Mouse (Mus musculus): ENCODE results near the gene Gm5108.

Gm5108 gene

DNA sequence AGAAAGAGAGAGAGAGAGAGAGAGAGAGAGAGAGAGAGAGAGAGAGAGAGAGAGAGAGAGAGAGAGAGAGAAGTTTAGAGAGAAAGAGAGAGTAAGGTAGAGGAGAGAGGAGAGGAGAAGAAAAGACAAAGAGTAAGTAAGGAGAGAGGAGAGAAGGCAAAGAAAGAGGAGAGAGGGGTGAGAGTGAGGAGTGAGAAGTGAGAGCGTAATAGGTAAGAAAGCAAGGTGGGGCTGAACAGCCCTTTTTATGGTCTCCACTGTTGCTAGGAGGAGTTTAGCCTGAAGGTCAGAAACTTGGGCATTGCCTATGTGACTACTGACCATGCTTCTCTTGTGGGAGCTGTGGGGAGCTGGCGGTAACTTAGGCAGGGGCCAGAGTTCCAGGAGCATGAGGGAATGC is at the start of gene Gm5108:
TSS of gene Gm5108 (plus strand) at position 301 of the 400 bp plus-strand sequence.
- DNase-seq (ENCODE audit: low spot score): no peak

DNA sequence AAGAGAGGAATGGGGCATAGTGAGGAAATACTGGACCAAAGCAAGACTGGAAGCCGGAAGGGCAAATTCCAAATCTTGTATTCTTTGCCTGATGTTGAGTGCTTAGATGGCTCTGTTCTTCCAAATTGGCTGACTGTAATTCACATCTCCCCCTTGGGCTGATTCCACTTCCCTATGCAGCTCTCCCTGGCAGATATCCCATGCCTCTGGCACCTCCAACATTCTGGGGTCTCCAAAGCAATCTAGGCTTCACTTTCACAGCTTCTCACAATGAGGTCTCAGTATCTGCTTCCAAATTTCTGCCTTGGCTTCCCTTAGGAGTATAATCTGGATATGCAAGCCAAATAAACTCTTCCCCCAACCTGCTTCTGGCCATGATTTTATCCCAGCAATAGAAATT is 42.5 kb upstream of the Gm5108 start:
- DNase-seq (ENCODE audit: low spot score): no peak

GRCm38 (mm10) chr5:67904555-67904954 is 36.9 kb upstream of the Gm5108 start:
- DNase-seq (ENCODE audit: low spot score): no peak

DNA sequence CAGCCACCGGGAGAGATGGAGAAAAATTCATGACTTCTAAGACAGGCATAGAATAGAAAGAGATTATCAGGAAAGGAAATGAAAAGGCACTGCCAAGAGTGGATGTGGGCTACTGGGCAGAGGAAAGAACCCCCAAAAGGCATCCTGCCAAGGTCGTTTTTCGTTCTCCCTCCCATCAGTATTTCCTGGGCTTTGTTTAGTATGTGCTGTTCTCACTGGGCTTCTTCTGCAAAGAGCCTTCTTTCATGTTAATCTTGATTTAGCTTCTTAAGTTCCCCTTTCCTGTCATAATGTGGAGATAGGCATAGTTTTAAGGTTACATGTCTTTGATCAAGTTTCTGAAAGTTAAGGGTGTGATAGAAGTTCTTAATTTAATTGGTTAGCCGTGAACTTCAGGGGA is 10.9 kb upstream of the Gm5108 start:
- no peak for DNase-seq (ENCODE audit: low spot score)

GRCm38 (mm10) chr5:67931623-67932022 is 9.8 kb upstream of the Gm5108 start:
- DNase-seq (ENCODE audit: low spot score): no peak

DNA sequence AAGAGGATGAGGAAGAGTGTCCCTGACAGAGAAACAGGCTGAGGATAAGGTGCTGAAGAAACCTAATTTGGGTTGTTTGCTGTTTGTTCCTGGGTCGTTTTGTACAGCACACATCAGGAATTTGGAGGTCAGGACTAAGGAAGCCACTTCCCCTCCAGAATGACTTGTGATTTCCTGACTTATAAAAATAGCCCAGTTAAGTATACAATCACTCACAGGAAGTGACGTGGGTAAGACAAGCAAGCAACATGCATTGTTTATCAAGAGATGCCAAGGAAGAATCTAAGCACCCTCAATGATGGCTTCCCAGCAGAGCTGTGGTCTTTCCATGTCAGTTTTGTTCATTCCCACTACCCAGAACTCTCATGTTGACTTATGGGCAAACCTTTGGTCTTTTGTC is 1.7 kb downstream of the Gm5108 start:
- no peak for DNase-seq (ENCODE audit: low spot score)

DNA sequence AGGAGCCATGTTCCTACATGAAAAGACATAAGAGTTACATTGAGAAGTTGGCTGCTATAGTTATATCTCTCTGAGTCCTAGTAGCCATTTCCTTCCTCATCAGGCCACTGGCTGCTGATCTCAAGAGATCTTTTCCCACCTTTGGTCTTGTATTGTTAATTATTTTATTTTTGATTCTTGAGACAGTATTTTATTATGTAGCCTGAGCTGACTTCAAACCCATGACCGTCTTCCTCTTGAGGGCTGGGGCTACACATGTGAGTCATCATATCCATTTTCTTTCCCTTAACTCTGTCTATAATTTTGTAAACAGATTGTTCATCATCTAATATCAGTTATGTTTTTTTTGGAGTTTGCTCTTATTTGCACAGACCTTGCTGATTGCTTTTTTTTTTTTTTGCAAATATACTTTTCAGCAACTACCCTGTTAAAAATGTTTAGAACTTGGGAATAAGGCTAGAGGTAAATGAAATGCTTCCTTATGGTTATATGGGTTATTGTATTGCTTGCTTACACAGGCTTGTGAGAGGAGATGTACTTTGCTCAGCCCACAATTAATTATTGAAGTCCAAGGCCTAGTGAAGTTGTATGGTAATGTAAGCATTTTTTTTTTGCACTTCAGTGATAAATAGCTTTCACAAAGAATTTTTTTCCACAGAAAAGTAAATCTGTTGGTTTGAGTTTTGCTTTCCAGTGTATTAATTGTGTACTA is 2.8 kb downstream of the Gm5108 start:
- DNase-seq (ENCODE audit: low spot score): no peak

DNA sequence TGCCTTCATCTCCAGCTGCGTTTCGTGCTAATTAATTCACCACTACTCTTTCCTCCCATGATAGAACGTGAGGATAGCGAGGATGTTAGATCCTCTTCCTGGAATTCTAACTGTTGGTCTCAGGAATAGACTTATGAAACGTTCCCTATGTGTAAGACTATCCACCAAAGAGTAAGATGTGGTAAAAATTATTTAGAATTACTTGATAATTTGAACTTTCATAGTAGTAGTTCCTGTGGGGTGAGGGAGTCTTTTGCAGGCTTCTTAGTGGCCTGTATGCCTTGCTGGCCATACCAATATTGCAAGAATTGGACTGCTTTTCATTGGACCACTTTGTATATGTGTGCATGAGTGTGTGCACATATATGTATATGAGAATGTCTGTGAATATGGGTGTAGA is 4.9 kb downstream of the Gm5108 start, which contains the start of gene Gm21905:
TSS of gene Gm21905 (minus strand) at position 101 of the 400 bp plus-strand sequence.
- no peak for DNase-seq (ENCODE audit: low spot score)

DNA sequence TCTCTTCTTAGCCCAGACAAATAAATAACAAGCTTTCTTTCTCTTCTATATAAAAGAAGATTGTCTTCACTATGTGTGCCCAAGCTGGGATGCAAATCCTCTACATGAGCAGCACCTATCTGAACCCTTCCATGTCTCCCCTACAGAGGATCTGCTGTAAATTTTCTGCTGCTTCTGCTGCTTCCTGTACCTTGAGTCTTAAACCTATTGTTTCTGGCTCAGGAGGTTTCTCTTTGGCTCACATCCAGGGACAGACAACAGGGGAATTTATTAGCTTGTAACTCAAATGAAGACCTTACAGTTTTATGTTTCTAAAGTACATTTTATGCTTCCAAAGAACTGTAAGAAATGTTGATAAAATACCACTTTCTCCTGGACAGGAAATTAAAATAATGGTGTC is 5.5 kb downstream of the Gm5108 start:
- DNase-seq (ENCODE audit: low spot score): no peak

DNA sequence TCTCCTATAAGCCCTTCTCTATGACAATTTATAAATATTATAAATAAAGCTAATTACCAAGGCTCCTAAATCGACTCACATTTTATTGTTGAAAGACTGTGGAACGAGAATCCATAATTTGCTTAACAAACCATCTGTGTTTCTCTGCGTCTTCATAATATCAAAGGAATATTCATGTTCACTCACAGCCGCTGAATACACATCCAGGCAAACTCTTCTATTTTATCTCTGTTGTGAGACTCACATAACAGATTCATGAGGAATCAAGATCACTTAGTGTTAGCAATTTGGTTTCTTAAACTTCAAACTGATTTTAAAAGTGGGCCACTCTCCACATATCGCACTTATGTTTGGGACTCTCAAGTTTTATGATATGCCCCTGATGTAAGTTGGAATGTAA is 6.6 kb downstream of the Gm5108 start:
- no peak for DNase-seq (ENCODE audit: low spot score)

DNA sequence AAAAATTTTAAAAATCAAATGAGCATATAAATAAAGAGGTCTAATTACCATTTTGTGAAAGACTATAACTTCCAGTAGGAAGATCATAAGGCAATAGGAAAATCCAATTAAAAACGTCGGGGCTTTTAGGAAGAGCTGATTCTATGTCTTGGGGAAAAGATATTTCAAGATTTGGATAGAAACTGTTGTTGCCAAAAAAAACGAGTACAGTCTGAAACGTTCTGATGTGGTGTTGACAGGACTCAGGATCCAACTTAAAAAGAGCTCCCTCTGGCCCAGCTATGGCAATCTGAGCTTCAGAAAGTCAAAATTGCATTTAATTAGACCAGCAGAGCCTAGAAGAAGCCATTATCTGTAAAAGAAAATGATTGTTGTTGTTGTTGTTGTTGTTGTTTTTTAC is 12.6 kb downstream of the Gm5108 start:
- no peak for DNase-seq (ENCODE audit: low spot score)

- DNase-seq (ENCODE audit: low spot score): no peak
Observed at GRCm38 (mm10) chr5:67955486-67955885, 14.0 kb downstream of the Gm5108 start.

- no peak for DNase-seq (ENCODE audit: low spot score)
Observed at GRCm38 (mm10) chr5:67961708-67962629, 20.5 kb downstream of the Gm5108 start.

GRCm38 (mm10) chr5:67969536-67969935 is 28.1 kb downstream of the Gm5108 start:
- no peak for DNase-seq (ENCODE audit: low spot score)

DNA sequence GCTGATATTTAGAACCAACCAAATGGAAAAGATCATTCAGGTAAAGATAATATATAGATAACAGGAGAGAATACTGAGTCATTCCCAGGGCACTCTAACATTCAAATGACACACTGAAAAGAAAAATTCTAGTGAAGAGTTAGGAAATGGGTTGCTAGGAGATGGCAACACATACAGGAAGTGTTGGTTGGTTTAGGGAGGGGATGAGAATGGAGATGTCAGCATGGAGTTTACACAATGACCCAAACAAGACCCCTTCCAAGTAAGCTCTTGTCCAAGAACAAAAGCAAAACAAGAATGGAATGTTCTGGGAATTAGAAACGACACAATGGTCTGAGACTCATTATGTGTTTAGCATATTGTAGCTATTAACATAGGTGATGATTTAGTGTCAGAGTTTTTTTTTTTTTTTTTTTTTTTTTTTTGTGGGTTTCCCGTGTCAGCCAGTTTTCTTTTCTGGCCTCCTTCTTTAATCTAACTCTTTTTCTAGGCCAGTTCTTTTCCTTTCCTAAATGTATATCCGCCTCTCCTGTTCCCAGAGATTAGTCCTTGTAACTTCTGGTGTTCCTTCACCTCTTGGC is 40.6 kb downstream of the Gm5108 start:
- DNase-seq (ENCODE audit: low spot score): no peak

DNA sequence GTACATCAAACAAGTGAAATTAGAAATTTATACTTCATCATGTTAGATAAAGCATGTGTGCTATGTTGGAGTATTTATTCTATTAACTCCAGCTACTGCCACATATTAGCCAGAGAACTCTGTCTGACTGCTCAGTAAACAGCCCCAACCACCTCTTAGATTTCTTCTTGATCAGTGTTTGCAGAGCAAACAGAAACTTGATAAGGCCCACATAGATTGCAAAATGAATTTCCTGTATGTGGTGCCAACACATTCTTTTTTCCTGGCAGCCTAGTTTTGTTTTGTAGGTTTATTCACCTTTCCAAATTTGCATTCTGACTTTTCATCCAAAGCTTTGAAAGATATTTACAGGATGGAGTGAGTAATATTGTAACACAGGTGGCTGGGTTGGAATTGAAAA is 49.0 kb downstream of the Gm5108 start:
- DNase-seq (ENCODE audit: low spot score): no peak

DNA sequence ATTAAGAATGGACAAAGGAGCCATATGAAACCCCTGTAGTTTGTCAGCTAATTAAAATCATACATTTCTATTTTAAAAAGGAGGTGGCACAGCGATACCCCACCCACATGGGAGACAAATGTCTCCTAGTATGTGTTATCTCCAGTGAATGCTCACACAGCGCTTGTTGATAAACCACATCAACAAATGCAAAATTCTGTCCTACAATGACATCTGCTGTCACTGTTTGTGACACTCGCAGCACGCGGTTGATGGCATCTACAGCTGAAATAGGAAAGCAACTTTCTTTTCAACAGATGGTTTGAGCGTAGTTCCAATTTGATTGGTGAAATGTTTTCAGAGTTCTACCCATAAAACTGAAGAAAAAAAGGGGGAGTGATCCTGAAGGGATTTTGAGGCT is 61.1 kb downstream of the Gm5108 start:
- DNase-seq (ENCODE audit: low spot score): peak; percentile 24

GRCm38 (mm10) chr5:68003904-68004303 is 62.4 kb downstream of the Gm5108 start:
- DNase-seq (ENCODE audit: low spot score): no peak

DNA sequence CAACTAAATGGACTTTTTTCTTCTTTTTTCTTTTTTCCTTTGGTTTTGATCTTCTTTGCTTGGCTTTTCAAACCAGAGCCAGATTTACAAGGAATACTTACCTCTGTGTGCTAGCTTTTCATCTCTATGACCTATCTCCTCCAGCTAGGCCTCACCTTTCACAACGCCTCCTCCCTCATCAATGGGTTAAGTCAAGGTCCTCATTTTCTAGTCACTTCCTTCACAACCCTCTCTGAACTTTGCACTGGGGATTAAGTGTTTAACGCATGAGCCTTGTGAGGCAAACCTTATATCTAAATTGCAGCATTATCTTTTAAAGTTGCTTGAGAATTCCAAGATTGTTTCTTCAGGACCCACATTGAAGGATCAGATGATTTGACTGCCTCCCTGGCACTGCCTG is 63.0 kb downstream of the Gm5108 start:
- DNase-seq (ENCODE audit: low spot score): no peak

DNA sequence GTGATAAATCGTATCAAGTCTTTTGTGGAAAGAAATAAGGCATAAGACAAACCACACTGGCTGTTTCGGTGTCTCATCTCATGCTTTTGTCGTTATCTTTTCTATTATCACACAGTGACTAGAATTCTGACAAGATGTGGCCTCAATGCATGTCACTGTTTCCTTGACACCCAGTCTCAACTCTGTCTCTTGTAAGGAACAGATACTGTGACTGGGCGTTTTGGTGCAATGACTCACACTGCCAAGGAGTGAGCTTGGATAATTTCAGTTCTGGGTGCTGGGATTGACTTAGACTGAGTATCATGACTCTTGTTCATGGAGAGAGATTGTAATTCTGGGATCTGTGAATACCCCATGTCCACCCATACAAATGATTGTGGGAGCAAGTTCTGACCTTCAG is 65.6 kb downstream of the Gm5108 start:
- no peak for DNase-seq (ENCODE audit: low spot score)

DNA sequence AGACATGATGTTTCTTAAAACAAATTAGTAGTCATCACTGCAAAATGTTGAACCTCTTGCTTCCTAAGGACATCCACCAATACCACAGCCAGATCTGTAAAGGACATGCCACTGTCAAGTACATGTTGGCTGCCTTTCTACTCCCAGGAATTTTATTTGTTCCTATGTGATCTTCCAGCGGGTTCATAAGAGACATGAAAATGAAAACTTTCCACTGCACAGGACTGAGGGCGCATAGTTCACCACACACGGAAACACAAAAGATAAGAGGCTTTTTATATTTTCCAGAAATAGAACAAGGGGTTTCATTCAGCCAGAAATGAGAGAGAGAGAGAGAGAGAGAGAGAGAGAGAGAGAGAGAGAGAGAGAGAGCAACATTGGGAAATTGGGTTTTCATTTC is 70.1 kb downstream of the Gm5108 start:
- DNase-seq (ENCODE audit: low spot score): no peak

DNA sequence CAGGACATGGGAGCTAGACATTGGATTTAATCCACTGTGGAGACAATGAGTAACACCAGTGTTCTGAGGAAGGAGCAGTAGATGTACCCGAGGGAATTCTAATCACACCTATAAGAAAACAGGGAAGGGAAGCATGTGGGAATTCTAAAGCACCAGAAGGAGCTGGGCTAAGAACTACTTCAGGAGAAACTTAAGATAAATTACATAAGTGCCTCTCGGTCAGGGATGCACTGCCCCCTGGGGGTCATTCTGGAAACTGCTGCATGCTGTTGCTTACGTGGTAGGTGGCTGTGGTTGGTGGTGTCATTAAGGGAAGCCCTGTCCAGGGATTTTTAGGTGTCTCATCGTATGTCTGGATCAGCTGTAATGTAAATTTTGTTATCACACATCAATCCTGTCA is 71.1 kb downstream of the Gm5108 start:
- DNase-seq (ENCODE audit: low spot score): peak; percentile 75

GRCm38 (mm10) chr5:68020870-68021269 is 79.4 kb downstream of the Gm5108 start:
- DNase-seq (ENCODE audit: low spot score): no peak

All from layer of hippocampus, adult 9-10 months (tissue).